14 mouse cellular contexts compared by ENCODE assay signal in the genomic region with DNA sequence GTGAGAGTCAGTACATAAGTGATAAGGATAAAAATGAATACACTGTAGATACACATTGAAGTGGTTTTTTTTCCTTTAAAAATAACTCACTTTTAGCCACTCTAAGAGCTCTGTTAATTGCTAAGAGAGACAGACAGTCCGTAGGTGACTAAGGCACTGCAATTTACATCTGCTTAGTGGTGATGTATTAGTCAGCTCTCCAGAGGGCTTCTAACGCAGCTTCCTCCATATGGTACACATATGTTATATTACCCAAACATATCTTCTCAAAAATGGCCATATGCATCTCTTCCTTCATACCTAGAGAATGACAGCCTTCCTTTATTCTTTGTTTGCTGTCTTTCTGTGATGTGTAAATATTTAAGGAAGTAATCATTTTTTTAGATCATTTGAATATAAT.
DNase-seq lines count a peak whose midpoint lies in the region; ATAC-seq and TF ChIP-seq lines count a peak whose summit lies in the region.
"Had no signal": no experiment of that assay in that cellular context is flagged by ENCODE, and none has a peak within 500 bp of the region (broad histone marks: within the 10 kb centered on the region; RNA-seq: fewer than 3 reads in every experiment).

No protein-coding gene starts in this region.

- H3K36me3 ChIP-seq in heart, embryonic 13.5 days: no peaks in the 10 kb centered on the region
- H3K36me3 ChIP-seq in heart, embryonic 12.5 days: no peaks in the 10 kb centered on the region
- no peaks in the 10 kb centered on the region for H3K36me3 ChIP-seq in forebrain, embryonic 12.5 days (replicated peaks)
- no peaks in the 10 kb centered on the region for H3K36me3 ChIP-seq in midbrain, embryonic 12.5 days
- H3K36me3 ChIP-seq in kidney, adult 2 months (ENCODE audit: control insufficient read depth, insufficient read depth, low read length): no peaks in the 10 kb centered on the region
- H3K36me3 ChIP-seq in heart, embryonic 11.5 days (ENCODE audit: control insufficient read depth, insufficient read depth, low read length): no peaks in the 10 kb centered on the region
- H3K36me3 ChIP-seq: embryonic facial prominence, embryonic 13.5 days; liver, embryonic 12.5 days; neural tube, embryonic 12.5 days had no signal

- peaks cover 20% of the 10 kb centered on the region for H3K4me1 ChIP-seq in heart, embryonic 13.5 days
- peaks cover 10% of the 10 kb centered on the region for H3K4me1 ChIP-seq in heart, embryonic 12.5 days (replicated peaks)
- peaks cover 48% of the 10 kb centered on the region for H3K4me1 ChIP-seq in forebrain, embryonic 12.5 days
- peaks cover 47% of the 10 kb centered on the region for H3K4me1 ChIP-seq in midbrain, embryonic 12.5 days
- no peaks in the 10 kb centered on the region for H3K4me1 ChIP-seq in kidney, adult 2 months (ENCODE audit: control insufficient read depth, insufficient read depth, low read length)
- H3K4me1 ChIP-seq in heart, embryonic 11.5 days (ENCODE audit: control insufficient read depth, insufficient read depth, low read length): peaks cover 10% of the 10 kb centered on the region

- no peak for TF ChIP-seq CTCF in kidney, adult 2 months (conservative IDR thresholded peaks at IDR 0.05; ENCODE audit: insufficient read depth, insufficient read length, low read depth, low read length)

- DNase-seq in 3T3-L1 (ENCODE audit: low read depth, low spot score): peak; percentile 71
- no peak for DNase-seq in ovary, postnatal 36 days (ENCODE audit: low spot score)
- no peak for DNase-seq in kidney, adult 2 months
- DNase-seq: cerebellum, postnatal 10 days; heart, postnatal 36 days had no signal

- no peak for TF ChIP-seq POLR2A in kidney, adult 2 months (IDR thresholded peaks at IDR 0.05; ENCODE audit: low read depth, low read length)

- ATAC-seq in heart, embryonic 13.5 days (ENCODE audit: extremely low read depth, insufficient number of reproducible peaks, low FRiP score, low TSS enrichment): no peak
- no peak for ATAC-seq in heart, embryonic 12.5 days (ENCODE audit: insufficient number of reproducible peaks, low FRiP score)
- peak; percentile 52 for ATAC-seq in forebrain, embryonic 12.5 days (ENCODE audit: low FRiP score)
- no peak for ATAC-seq in midbrain, embryonic 12.5 days (ENCODE audit: low FRiP score, low read depth)
- no peak for ATAC-seq in heart, embryonic 11.5 days (replicated peaks; ENCODE audit: insufficient number of reproducible peaks, low FRiP score, low TSS enrichment)
- ATAC-seq: activated CD4-positive, CD25-positive, alpha-beta regulatory T cell, adult 4 months had no signal

- H3K9me3 ChIP-seq in heart, embryonic 13.5 days: no peaks in the 10 kb centered on the region
- H3K9me3 ChIP-seq in heart, embryonic 12.5 days (replicated peaks): no peaks in the 10 kb centered on the region
- no peaks in the 10 kb centered on the region for H3K9me3 ChIP-seq in forebrain, embryonic 12.5 days
- no peaks in the 10 kb centered on the region for H3K9me3 ChIP-seq in midbrain, embryonic 12.5 days
- no peaks in the 10 kb centered on the region for H3K9me3 ChIP-seq in heart, embryonic 11.5 days (replicated peaks; ENCODE audit: control insufficient read depth, low read length)
- H3K9me3 ChIP-seq: embryonic facial prominence, embryonic 13.5 days; liver, embryonic 12.5 days; neural tube, embryonic 12.5 days had no signal

- H3K4me3 ChIP-seq in heart, embryonic 13.5 days: no peak overlapping the region
- H3K4me3 ChIP-seq in heart, embryonic 12.5 days: no peak overlapping the region
- no peak overlapping the region for H3K4me3 ChIP-seq in forebrain, embryonic 12.5 days (replicated peaks)
- no peak overlapping the region for H3K4me3 ChIP-seq in midbrain, embryonic 12.5 days
- no peak overlapping the region for H3K4me3 ChIP-seq in kidney, adult 2 months (ENCODE audit: insufficient read depth, low read depth, low read length)
- no peak overlapping the region for H3K4me3 ChIP-seq in heart, embryonic 11.5 days (ENCODE audit: low read depth, low read length)
- H3K4me3 ChIP-seq: embryonic facial prominence, embryonic 13.5 days; liver, embryonic 12.5 days; neural tube, embryonic 12.5 days had no signal

- H3K27ac ChIP-seq in heart, embryonic 13.5 days (replicated peaks): no peak overlapping the region
- H3K27ac ChIP-seq in heart, embryonic 12.5 days (ENCODE audit: poor library complexity, severe bottlenecking): no peak overlapping the region
- peak overlapping the region; percentile 92 for H3K27ac ChIP-seq in forebrain, embryonic 12.5 days
- H3K27ac ChIP-seq in midbrain, embryonic 12.5 days (replicated peaks): peak overlapping the region; percentile 93
- no peak overlapping the region for H3K27ac ChIP-seq in kidney, adult 2 months (ENCODE audit: insufficient read depth, low read depth, low read length)
- no peak overlapping the region for H3K27ac ChIP-seq in heart, embryonic 11.5 days (ENCODE audit: low read depth, low read length)
- H3K27ac ChIP-seq: embryonic facial prominence, embryonic 13.5 days; liver, embryonic 12.5 days had no signal

- WGBS in heart, embryonic 13.5 days: 22% methylated on average over 2 of the region's 2 CpGs
- 22% methylated on average over 2 of the region's 2 CpGs for WGBS in heart, embryonic 12.5 days
- 22% methylated on average over 2 of the region's 2 CpGs for WGBS in forebrain, embryonic 12.5 days
- 11% methylated on average over 2 of the region's 2 CpGs for WGBS in midbrain, embryonic 12.5 days
- WGBS in kidney, adult 2 months: 81% methylated on average over 2 of the region's 2 CpGs
- 20% methylated on average over 2 of the region's 2 CpGs for whole genome bisulfite sequencing in heart, embryonic 11.5 days (ENCODE audit: insufficient replicate concordance)

- H3K27me3 ChIP-seq in heart, embryonic 13.5 days (replicated peaks): 0 out of 2 replicates have a peak, but pooled peaks cover 5% of the 10 kb centered on the region
- peaks cover 6% of the 10 kb centered on the region for H3K27me3 ChIP-seq in heart, embryonic 12.5 days (replicated peaks)
- 0 out of 2 replicates have a peak, but pooled peaks cover 6% of the 10 kb centered on the region for H3K27me3 ChIP-seq in forebrain, embryonic 12.5 days
- H3K27me3 ChIP-seq in midbrain, embryonic 12.5 days: peaks cover 14% of the 10 kb centered on the region
- H3K27me3 ChIP-seq in kidney, adult 2 months (replicated peaks; ENCODE audit: control insufficient read depth, insufficient read depth, low read length): no peaks in the 10 kb centered on the region
- no peaks in the 10 kb centered on the region for H3K27me3 ChIP-seq in heart, embryonic 11.5 days (ENCODE audit: control insufficient read depth, insufficient read depth, low read length)
- H3K27me3 ChIP-seq: embryonic facial prominence, embryonic 13.5 days; liver, embryonic 12.5 days; neural tube, embryonic 12.5 days had no signal

- peak overlapping the region; percentile 33; the same call in 1 of the 2 replicates for H3K4me2 ChIP-seq in heart, embryonic 13.5 days
- no peak overlapping the region for H3K4me2 ChIP-seq in heart, embryonic 12.5 days
- no peak overlapping the region for H3K4me2 ChIP-seq in forebrain, embryonic 12.5 days
- no peak overlapping the region for H3K4me2 ChIP-seq in midbrain, embryonic 12.5 days (replicated peaks)
- no peak overlapping the region for H3K4me2 ChIP-seq in heart, embryonic 11.5 days
- H3K4me2 ChIP-seq: embryonic facial prominence, embryonic 13.5 days; liver, embryonic 12.5 days had no signal

- no peak overlapping the region for H3K9ac ChIP-seq in heart, embryonic 13.5 days
- H3K9ac ChIP-seq in heart, embryonic 12.5 days: no peak overlapping the region
- H3K9ac ChIP-seq in forebrain, embryonic 12.5 days: no peak overlapping the region
- no peak overlapping the region for H3K9ac ChIP-seq in midbrain, embryonic 12.5 days (replicated peaks)
- H3K9ac ChIP-seq in heart, embryonic 11.5 days (ENCODE audit: low read depth, low read length): no peak overlapping the region
- H3K9ac ChIP-seq: embryonic facial prominence, embryonic 13.5 days; liver, embryonic 12.5 days; neural tube, embryonic 12.5 days had no signal

Comparison
In these comparisons a context has a peak if more than half of its experiments do, and no peak if none do; other contexts are left out.
1. H3K27ac ChIP-seq: peak in forebrain, embryonic 12.5 days (single experiment) and midbrain, embryonic 12.5 days (single experiment); none in heart, embryonic 13.5 days (single experiment), heart, embryonic 12.5 days (single experiment), kidney, adult 2 months (single experiment) and heart, embryonic 11.5 days (single experiment).